Mouse (Mus musculus) thymus, postnatal 0 days (tissue): Measurements from ENCODE around the gene Jaml. TPM values are rescaled to one million over a fixed set of nuclear protein-coding genes. Genes with fewer than 3 reads are reported as not detected.
"Not testable (repeated sequence)": the region's sequence is repeated elsewhere in the genome, so short reads cannot be mapped to it uniquely, and the experiment has no call there.

ENCODE experiments used
- DNase-seq: peaks from one replicate; pipeline ENCODE4 v3.0.0-alpha.2; 2015; ENCODE audit warnings: low spot score
- polyA plus RNA-seq: library from polyadenylated mRNA; unstranded; fragments of >200 nt; fragmentation: Nextera tagmentation; extraction: Ambion mirVana; gene quantifications from 2 replicates; pipeline ENCODE4 v1.2.1, GENCODE M21; 2015

Gene Jaml
- polyA plus RNA-seq: 7.2 and 8.1 TPM in 2 replicates

DNA sequence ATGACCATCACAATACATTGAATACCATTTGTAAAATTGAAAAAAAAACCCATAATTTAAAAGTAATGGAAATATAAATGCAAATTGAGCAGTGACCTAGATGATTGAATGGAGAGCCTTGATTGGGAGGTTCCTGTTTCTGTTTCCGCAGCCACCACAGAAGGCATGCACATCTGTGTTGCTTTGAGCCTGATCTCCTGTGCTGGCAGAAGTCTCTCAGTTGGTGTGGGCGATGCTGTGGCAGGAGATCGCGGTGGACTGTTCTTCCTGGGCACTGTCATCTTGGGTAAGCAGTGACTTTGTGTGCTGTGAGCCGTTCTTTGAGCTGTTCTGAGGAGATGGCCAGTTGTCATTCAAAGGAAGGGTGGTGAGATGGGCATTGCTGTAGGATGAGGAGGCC is at the start of gene Jaml:
Jaml (plus strand) TSS at position 173 of the 400 bp plus-strand sequence.
- DNase-seq: peak; percentile 71

DNA sequence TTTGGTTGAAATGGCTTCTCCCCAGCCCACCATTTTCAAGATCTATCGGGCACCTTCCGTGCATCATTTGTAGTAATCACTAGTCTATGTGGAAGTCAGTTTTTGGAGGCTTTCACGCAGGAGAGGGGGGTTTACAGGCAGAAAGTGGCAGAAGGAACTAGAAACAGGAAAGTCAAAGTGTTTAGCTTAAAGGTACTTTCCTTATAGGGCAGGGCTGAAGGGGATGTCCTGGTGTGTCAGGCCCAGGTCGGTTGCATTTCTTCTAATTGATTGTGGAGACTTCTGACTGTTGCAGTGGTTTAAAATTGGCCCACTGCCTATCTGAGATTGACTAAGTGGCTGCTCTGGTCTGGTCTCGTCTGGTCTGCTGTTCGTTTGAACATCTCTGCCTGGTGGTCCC is 48.6 kb upstream of the Jaml start:
- DNase-seq: no peak

GRCm38 (mm10) chr9:45032261-45032660 is 46.7 kb upstream of the Jaml start:
- no peak for DNase-seq

DNA sequence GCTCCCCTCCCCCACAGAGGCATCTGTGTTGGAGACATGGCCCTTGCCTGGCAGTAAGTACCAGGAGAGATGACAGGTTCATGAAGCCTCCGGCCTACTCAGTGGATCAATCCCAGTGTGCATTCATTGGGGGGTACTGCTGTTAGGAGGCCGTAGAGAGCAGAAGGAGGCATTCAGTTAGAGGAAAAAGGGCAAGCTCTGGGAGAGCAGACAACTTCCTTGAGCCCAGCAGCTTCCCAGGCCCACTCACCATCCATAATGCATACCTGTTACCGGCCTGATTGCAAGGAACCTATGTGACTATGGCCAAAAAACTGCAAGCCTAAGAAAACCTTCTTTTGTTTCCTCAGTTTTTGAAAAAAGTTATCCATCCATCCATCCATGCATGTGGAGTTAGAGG is 44.5 kb upstream of the Jaml start:
- no peak for DNase-seq

DNA sequence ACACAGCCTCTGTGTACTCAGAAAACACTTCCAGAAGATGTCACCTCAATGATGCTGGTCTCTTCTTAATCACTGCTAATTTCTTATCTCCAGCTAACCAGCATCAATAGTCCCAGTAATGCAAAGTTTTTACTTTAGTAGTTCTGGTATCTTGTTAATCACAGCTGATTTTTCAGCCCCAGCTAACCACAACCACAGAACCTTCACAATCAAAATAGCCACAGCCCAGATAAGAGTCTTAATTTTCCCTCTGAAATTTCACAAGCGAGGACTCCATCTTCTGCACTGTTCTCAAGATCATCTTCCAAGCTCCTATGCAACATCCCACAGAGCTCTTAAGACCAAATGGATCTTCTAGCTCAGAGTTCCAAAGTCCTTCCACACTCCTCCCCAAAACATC is 41.2 kb upstream of the Jaml start:
- not testable (repeated sequence) for DNase-seq

- DNase-seq: peak; percentile 23
These were observed 39.5 kb upstream of the Jaml start, which contains the start of gene Mpzl2 for GRCm38 (mm10) chr9:45039499-45039898. Mpzl2 (plus strand) TSS chr9:45039799.

DNA sequence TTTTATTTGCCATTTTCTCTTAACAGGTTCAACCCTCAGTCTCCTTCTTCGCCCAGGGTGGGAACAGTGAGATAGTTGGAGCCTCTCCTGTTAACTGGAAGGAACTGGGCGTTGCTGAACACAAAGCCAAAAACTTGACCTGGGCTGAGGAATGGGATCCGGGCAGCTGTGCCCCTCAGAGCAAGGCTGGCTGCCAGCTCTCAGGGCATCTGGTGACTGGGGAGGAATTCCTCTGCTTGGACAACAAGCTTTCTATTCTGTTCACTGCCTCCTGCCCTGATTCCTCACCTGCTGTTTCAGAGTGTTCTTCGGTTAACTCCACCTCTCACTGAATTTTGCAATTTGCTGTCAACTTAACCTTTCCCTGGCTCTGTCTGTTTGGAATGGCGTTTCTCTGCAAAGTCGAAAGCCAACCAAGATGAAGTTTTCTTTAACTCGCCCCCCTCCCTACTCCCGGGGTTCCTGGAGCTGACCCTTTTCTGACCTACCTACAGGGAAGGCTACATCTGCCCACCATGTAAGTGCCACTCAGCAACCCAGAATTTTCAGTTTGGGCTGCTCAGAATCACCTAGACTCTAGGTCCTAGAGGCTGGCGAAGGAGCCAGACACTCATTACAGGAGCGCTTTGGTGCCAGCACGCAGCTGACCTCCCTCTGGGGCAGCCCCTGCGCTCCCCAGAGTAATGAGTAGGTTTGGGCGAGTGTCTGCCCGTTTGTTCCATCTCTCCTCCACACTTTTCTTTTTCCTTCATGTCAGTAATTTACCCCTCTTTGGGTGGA is 38.7 kb upstream of the Jaml start:
- DNase-seq: no peak

DNA sequence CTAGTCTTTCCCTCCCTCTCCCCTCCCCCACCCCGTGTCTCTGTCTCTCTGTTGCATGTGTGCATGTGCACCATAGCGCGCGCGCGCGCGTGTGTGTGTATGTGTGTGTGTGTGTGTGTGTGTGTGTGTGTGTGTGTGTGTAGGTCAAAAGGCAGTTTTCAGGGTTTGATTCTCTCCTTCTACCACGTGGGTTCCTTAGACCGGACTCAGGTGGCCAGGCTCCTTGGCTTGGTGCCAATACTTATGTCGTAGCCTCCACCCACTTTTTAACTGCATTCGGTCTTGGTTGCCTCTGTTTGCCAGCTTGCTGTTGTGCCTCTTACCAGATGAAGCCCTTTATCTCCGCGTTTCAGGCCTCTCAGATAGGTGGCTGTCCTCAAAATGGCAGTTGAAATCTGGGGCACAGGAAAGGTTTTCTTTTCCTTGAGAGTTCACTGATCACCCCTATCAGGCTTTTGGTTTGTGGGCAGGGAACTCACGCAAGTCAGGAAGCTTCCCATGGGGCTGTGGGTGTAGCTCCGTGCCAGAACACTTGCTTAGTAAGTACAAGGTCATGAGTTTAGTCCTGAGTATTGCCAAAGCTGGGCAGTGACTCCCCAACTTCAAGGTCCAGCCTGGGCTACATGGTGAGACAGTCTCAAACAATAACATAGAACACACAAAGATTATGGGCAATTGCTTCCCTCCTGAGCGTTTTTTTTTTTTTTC is 37.7 kb upstream of the Jaml start:
- peak; percentile 54 for DNase-seq

- peak; percentile 31 for DNase-seq
These were observed 36.8 kb upstream of the Jaml start for GRCm38 (mm10) chr9:45042056-45042720.

DNA sequence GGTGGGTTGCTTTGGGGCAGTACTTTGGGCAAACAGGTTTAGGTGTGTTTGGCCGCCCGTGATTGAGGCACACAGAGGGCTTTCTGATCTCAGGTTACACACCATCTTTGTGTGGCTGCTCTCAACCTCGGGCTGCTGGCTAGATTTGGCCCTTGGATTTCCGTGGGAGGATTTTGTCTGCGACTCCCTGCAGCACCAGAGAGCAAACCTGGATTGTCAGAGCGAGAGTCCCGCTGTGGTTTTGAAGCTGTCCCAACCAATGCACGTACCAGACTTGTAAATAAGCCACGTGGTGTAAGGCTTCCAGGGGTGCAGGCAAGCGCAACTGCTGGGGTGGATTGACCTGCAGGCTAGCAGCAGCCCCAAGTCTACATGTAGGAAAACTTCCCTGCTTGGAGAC is 36.0 kb upstream of the Jaml start:
- peak; percentile 21 for DNase-seq

DNA sequence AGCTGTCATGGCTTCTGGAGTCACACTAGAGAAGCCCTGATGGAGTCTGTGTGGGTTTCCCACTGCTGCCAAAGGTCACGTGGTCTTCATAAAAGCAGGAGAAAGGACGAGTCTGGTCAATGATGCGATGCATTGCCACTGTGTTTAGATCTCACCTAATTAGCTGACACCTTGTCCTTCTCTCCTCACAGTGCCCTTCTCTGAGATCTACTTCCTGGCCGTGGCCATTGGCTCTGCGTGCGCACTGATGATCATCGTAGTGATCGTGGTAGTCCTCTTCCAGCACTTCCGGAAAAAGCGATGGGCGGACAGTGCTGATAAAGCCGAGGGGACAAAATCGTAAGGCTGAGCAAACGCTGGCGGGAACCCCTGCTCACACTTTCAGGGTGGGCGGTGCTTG is 32.0 kb upstream of the Jaml start:
- DNase-seq: no peak

DNA sequence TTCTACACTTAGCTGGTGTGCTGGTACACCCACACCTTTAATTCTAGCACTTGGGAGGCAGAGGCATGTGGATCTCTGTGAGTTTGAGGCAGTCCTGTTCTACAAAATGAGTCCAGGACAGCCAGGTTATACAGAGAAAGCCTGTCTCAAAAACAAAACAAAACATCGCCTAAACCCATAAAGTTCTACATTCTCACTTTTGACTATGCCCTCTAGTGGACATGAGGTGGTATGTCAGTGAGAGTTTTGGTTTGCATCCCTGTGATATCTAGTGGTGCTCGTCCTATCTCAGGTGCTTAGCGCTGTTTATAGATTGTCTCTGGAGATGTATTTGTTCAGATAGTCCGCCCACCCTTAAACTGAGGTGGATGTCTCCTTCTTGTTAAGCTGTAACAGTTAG is 30.5 kb upstream of the Jaml start:
- DNase-seq: peak; percentile 75

GRCm38 (mm10) chr9:45049731-45050130 is 29.3 kb upstream of the Jaml start:
- no peak for DNase-seq

DNA sequence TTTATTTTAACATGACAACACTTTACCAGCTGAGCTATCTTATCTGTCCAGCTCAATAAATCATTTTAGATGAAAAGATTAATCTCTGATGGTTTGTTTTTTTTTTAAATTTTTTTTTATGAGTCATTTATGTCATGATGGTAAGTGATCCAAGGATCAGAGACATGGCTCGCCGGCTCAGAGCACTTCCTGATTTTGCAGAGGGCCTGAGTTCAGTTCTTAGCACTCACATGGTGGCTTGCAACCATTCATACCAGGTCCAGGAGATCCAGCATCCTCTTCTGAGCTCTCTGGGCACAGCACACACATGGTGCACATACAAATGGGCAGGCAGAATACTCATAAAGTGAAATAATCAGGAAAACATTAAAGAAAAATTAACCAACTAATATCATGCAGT is 28.7 kb upstream of the Jaml start:
- no peak for DNase-seq

DNA sequence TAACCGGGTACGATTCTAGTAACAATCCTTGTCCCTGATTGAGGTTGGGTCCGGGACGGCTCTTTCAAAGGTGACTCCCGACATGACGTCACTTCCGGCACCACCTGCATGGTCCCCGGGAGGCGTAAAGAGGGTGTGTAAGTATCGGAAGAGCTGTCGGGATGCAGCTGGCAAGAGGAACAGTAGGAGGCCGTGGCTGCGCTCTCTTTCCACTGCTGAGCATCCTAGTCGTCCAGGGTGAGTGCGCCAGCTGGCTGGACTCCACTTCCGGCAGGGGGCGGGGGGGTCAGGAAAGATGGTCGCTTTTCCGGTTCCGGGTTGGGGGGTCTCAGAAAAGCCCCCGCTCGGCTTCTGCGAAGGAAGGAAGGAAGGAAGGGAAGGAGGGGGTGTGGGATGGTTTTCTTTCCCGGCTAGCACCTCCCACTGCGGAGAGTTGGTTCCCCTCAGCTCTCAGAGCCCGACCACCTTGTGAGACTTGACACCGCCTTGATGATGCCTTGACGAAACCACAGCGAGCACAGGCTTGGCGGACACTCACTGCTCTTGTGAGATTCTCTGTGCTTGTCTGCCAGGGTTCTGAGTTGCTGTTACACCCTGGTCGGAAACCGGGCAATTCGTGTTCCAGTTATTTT is 23.8 kb upstream of the Jaml start, which contains the start of gene Mpzl3:
Mpzl3 (plus strand) TSS at position 105 of the 632 bp plus-strand sequence.
- DNase-seq: peak; percentile 92

DNA sequence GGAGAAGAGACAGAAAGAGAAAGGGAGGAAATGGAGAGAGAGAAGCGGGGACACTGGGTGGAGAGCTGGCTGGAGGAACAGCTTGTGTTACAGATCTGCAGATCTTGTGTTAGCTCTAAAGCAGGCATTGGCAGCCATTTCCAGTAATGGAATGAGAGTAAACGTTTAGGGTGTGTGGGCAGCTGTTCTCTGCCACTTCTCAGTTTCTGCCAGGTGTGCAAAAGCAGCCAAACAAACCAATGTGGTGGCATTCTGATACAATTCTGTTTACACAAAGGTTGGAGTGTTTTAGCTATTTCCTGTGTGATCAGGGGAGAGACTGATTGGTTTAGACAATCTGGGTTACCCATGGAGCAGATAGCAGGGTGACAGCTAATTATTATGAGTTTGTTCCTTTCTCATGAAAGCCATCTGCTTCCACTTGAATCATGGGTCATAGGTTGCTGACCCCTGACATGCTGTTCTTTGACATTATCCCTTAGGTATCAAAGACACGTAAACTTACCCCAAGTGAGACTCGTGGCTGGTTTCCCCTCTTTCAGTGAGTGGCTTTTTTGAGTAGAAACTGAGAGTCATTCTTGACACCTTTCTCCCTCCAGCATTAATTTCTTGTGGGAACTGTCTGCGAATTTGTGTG is 20.6 kb upstream of the Jaml start:
- DNase-seq: peak; percentile 70

DNA sequence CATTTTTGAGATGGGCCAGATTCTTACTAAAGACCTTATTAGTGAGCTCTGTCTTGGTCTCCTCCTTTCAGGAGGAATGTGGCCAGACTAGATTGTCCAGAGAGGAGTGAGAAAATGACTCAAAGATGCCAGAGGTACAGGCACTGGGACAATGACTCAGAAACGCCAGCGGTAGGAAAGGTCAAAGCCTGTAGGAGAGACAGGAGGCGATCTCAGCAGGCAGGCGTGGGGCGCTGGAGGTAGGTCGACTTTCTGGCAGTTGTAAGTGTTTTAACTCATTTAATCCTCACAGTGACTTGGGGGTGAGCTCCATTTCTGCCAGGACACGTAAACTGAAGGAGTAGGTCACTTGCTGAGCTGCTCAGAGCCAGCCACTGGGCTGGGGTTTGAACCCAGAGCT is 18.8 kb upstream of the Jaml start:
- DNase-seq: no peak

DNA sequence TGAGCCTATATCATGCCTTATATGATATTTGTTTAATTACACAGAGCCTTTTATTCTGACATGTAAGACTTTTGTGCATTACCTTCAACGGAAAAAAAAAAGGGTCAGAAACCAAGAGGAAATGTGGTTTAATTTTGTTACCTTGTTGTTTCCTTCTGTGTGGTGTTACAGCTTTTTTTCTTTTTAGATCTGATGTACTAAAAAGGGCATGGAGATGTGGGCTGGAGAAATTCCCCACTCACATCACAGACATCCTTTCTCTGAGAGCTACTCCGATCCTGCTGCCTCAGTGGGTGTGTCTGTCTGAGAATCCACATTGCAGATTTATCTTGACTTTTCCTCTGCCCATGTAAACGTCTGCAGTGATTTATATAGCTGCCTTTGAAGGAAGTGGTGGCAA is 16.3 kb upstream of the Jaml start:
- DNase-seq: no peak

- no peak for DNase-seq
These were observed 14.6 kb upstream of the Jaml start for GRCm38 (mm10) chr9:45064421-45064820.

GRCm38 (mm10) chr9:45066735-45067134 is 12.2 kb upstream of the Jaml start:
- DNase-seq: no peak

- DNase-seq: no peak
These were observed 7.2 kb upstream of the Jaml start for GRCm38 (mm10) chr9:45071800-45072199.
